Mouse (Mus musculus) kidney, postnatal 0 days (tissue): ENCODE measurements at regions not wholly inside any gene's neighbourhood (a gene's known extent, or its start where the extent isn't known, plus 50 kb on each side); places are given as distances from the start of the nearest gene placed in this dataset.

Experiments
- ATAC-seq: fragments of 200-750 bp; cut with Nextera tagmentation; replicated peaks from 2 replicates; pipeline ENCODE4 v1.8.0; 2017; ENCODE audit warnings: low read depth, moderate number of reproducible peaks, moderate TSS enrichment, moderate library complexity; ENCODE audit not compliant: low FRiP score
- DNase-seq: peaks from one replicate; pipeline ENCODE4 v3.0.0-alpha.2; 2016; ENCODE audit warnings: low spot score
- H3K27ac ChIP-seq: fragments of 300-500 bp; sonication (generic); 2 replicates; pipeline ENCODE4 v1.5.1; 2014; ENCODE audit warnings: mild to moderate bottlenecking
- H3K27me3 ChIP-seq: fragments of 300-500 bp; sonication (generic); 2 replicates; pipeline ENCODE4 v1.6.1; 2014; ENCODE audit warnings: low read length, mixed read lengths; ENCODE audit not compliant: insufficient read depth
- H3K36me3 ChIP-seq: fragments of 300-500 bp; sonication (generic); 2 replicates; pipeline ENCODE4 v1.6.1; 2014; ENCODE audit warnings: low read length, mixed read lengths; ENCODE audit not compliant: insufficient read depth
- H3K4me1 ChIP-seq: fragments of 300-500 bp; sonication (generic); replicated peaks from 2 replicates; pipeline ENCODE4 v1.6.1; 2014; ENCODE audit warnings: antibody characterized with exemption, low read length, mixed read lengths; ENCODE audit not compliant: insufficient read depth
- H3K4me2 ChIP-seq: fragments of 300-500 bp; sonication (generic); 2 replicates; pipeline ENCODE4 v1.6.1; 2014; ENCODE audit warnings: mild to moderate bottlenecking, low read length, moderate library complexity, mixed read lengths
- H3K4me3 ChIP-seq: fragments of 300-500 bp; sonication (generic); replicated peaks from 2 replicates; pipeline ENCODE4 v1.5.1; 2014; ENCODE audit warnings: low read depth, low read length
- H3K9ac ChIP-seq: fragments of 300-500 bp; sonication (generic); 2 replicates; pipeline ENCODE4 v1.6.1; 2014; ENCODE audit warnings: low read depth, low read length
- H3K9me3 ChIP-seq: fragments of 300-500 bp; sonication (generic); replicated peaks from 2 replicates; pipeline ENCODE4 v1.6.1; 2016; ENCODE audit warnings: low read length, inconsistent platforms, mixed read lengths
- CTCF ChIP-seq: IDR thresholded peaks from 2 replicates; pipeline ENCODE4 v1.5.1; 2016; ENCODE audit warnings: antibody characterized with exemption, low read depth, mild to moderate bottlenecking, moderate library complexity
- WGBS: fragments of 180-500 bp; shearing (Covaris S2); extraction: QIAGEN DNeasy Blood & Tissue Kit; methylation state at CpG from one replicate; pipeline ENCODE4 v1.1.7; 2014; 5-methylcytosine and 5-hydroxymethylcytosine counted together

DNA sequence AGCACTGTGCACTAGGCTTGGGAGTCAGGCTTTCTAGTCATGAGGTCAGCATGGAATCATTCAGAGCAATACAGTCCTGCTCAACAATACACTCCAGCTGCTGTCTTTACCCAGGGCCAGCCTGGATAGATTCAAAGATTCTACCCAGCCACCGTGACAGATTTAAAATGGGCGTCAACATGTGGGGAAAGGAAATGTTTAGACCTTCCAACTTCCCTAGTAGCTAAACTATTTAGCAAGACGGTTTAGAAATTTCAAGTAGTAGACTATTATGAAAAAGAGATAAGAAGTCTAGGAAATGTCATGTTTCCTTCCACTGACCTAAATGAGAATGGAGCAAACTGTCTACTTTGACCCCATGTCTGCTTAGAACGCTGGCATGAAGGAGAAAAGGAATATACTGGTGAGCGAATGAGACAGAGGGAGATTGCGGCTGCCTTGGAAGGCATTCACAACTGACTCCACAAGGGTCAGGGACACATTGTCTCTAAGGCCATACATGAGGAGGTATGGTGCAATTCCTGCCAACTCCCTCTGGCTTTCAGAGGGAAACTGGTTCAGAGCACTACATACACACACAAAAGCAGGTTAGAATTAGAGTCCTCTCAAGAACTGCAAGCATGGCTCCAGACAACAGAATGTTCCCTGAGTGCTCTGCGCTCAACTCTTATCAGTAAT, 364.6 kb upstream of the Acvr2a start:
- Histone ChIP-seq H3K4me2 (no peak overlapping the region), H3K4me3 (no peak overlapping the region), H3K9me3 (no peaks in the 10 kb centered on the region), H3K27me3 (no peaks in the 10 kb centered on the region), H3K4me1 (no peaks in the 10 kb centered on the region), H3K27ac (no peak overlapping the region), H3K9ac (no peak overlapping the region), H3K36me3 (no peaks in the 10 kb centered on the region)
- 74% methylated on average over 7 of the region's 7 CpGs for WGBS
- TF ChIP-seq CTCF = no peak
- DNase-seq (no peak), ATAC-seq (no peak)

- Histone ChIP-seq H3K4me3 (no peak overlapping the region), H3K4me1 (no peaks in the 10 kb centered on the region), H3K27me3 (no peaks in the 10 kb centered on the region), H3K36me3 (no peaks in the 10 kb centered on the region), H3K9me3 (no peaks in the 10 kb centered on the region), H3K27ac (no peak overlapping the region), H3K9ac (no peak overlapping the region), H3K4me2 (no peak overlapping the region)
- no peak for TF ChIP-seq CTCF
- WGBS = 37% methylated on average over 7 of the region's 7 CpGs
- peak; percentile 80 for DNase-seq
- ATAC-seq = no peak
Measured at GRCm38 (mm10) chr2:48456072-48457040, 357.6 kb upstream of the Acvr2a start.

DNA sequence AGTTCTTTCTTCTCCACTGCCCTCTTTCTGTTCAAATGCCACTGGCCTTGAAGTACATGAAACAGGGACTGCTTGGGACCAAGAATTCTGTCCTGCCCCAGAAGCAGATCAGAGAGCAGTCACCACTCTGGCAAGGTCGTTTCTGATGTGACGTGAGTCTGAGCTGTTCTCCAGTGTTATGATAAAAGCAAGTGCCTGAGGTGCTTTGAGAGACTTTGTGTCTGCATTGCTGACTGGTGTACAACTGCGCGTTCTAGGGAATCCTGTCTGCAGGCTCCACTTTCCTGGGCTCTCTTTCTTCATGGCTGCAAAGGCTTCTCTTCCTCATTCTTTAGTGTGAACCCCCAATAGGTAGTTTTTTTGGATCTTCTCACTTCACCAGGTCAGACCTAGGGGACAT, 356.8 kb upstream of the Acvr2a start:
- no peak for ATAC-seq
- H3K27me3 ChIP-seq = no peaks in the 10 kb centered on the region
- no peak overlapping the region for H3K9ac ChIP-seq
- no peak for DNase-seq
- H3K36me3 ChIP-seq = no peaks in the 10 kb centered on the region
- H3K4me3 ChIP-seq = no peak overlapping the region
- H3K9me3 ChIP-seq = no peaks in the 10 kb centered on the region
- H3K4me2 ChIP-seq = no peak overlapping the region
- WGBS = 87% methylated on average over 4 of the region's 4 CpGs
- no peak overlapping the region for H3K27ac ChIP-seq
- TF ChIP-seq CTCF = no peak
- no peaks in the 10 kb centered on the region for H3K4me1 ChIP-seq

DNA sequence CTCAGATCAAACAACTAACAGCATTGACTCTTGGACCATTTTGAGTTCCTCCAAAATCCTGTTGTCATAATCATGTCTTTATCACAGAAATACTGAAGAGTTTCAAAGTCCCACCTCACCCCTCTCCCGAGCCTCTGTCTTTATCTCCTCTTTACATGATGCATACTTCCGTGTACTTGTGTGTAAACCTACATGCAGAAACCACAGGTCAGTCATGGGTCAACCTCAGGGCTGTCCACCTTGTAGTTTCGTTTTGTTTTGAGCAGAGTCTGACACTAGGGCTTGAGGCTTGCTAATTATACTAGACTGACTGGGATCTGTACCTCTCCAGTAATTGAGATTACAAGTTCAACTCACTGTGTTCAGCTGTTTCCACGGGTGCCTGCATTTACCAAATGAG, 348.4 kb upstream of the Acvr2a start:
- Histone ChIP-seq H3K36me3 (no peaks in the 10 kb centered on the region), H3K4me2 (no peak overlapping the region), H3K4me1 (no peaks in the 10 kb centered on the region), H3K27ac (no peak overlapping the region), H3K9ac (no peak overlapping the region), H3K9me3 (no peaks in the 10 kb centered on the region), H3K27me3 (no peaks in the 10 kb centered on the region), H3K4me3 (no peak overlapping the region)
- DNase-seq = no peak
- no peak for TF ChIP-seq CTCF
- 80% methylated on average over 4 of the region's 4 CpGs for WGBS
- ATAC-seq = no peak

DNA sequence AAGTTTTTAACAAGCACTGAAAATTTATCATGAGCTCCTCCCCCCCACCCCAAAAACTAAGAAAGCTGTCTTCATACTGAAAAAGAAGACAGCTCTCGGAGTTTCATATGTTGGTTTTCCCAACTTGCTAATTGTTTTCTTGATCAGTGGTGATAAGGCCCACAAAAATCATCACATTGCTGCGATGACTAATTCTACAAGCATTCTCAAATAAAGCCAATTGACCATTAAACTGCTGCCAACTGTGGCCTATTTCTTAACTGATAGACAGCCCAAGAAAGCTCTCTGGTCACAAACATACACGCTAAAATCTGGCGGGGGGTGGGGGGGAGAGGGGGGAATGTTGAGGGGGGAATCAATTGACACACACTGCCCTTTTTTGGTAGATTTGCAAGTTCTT, 345.0 kb upstream of the Acvr2a start:
- Histone ChIP-seq H3K27ac (no peak overlapping the region), H3K27me3 (no peaks in the 10 kb centered on the region), H3K9ac (no peak overlapping the region), H3K4me2 (no peak overlapping the region), H3K36me3 (no peaks in the 10 kb centered on the region), H3K9me3 (no peaks in the 10 kb centered on the region), H3K4me3 (no peak overlapping the region), H3K4me1 (no peaks in the 10 kb centered on the region)
- 70% methylated on average over 4 of the region's 4 CpGs for WGBS
- DNase-seq = no peak
- no peak for TF ChIP-seq CTCF
- ATAC-seq = no peak

DNA sequence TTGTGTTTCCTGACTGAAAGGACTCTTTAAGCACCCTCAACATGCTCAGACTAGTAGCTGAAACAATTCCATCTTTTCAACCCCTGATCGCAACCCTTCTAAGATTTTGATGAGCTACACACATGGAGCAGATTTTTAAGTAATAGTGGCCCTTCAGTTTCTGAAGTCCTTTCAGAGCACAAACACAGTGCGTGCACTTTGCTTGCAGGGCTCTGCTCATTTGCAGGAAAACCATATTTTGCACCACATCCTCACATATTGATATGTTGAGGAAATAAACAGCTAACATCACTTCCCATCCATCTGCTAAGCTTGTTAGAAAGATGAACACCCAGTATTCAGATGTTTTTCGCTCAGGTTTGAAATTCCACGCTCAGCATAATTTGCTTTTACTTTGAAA, 344.6 kb upstream of the Acvr2a start:
- Histone ChIP-seq H3K4me3 (no peak overlapping the region), H3K4me2 (no peak overlapping the region), H3K9ac (no peak overlapping the region), H3K27ac (no peak overlapping the region), H3K36me3 (no peaks in the 10 kb centered on the region), H3K9me3 (no peaks in the 10 kb centered on the region), H3K27me3 (no peaks in the 10 kb centered on the region), H3K4me1 (no peaks in the 10 kb centered on the region)
- no peak for DNase-seq
- TF ChIP-seq CTCF = no peak
- 86% methylated on average over 4 of the region's 4 CpGs for WGBS
- ATAC-seq = no peak
